Mouse (Mus musculus) limb, embryonic 14.5 days (tissue): ENCODE data around the gene Zfyve27. TPM values are rescaled to one million over a fixed set of nuclear protein-coding genes. Genes with fewer than 3 reads are reported as not detected.

ENCODE experiments used
- ATAC-seq: fragments of 200-750 bp; cut with Nextera tagmentation; 2 replicates; pipeline ENCODE4 v1.8.0; 2017; ENCODE audit warnings: low read depth, moderate number of reproducible peaks, moderate TSS enrichment; ENCODE audit not compliant: low FRiP score
- DNase-seq: peaks from one replicate; pipeline ENCODE4 v3.0.0-alpha.2; 2015; ENCODE audit warnings: low spot score
- H3K27ac ChIP-seq: fragments of 300-500 bp; sonication (generic); replicated peaks from 2 replicates; pipeline ENCODE4 v1.5.1; 2014; ENCODE audit warnings: low read depth, mild to moderate bottlenecking, low read length, moderate library complexity, mixed read lengths
- H3K27me3 ChIP-seq: fragments of 300-500 bp; sonication (generic); 2 replicates; pipeline ENCODE4 v1.6.1; 2014; ENCODE audit warnings: low read length, mixed read lengths; ENCODE audit not compliant: control insufficient read depth, insufficient read depth
- H3K36me3 ChIP-seq: fragments of 300-500 bp; sonication (generic); 2 replicates; pipeline ENCODE4 v1.6.1; 2014; ENCODE audit warnings: mild to moderate bottlenecking, low read length, moderate library complexity, mixed read lengths; ENCODE audit not compliant: control insufficient read depth, insufficient read depth
- H3K4me1 ChIP-seq: fragments of 300-500 bp; sonication (generic); 2 replicates; pipeline ENCODE4 v1.6.1; 2014; ENCODE audit warnings: antibody characterized with exemption, low read length, mixed read lengths; ENCODE audit not compliant: control insufficient read depth, insufficient read depth
- H3K4me2 ChIP-seq: fragments of 300-500 bp; sonication (generic); replicated peaks from 2 replicates; pipeline ENCODE4 v1.6.1; 2014; ENCODE audit warnings: low read depth, mild to moderate bottlenecking, low read length, moderate library complexity; ENCODE audit not compliant: severe bottlenecking
- H3K4me3 ChIP-seq: fragments of 300-500 bp; sonication (generic); replicated peaks from 2 replicates; pipeline ENCODE4 v1.5.1; 2014; ENCODE audit warnings: low read length
- H3K9ac ChIP-seq: fragments of 300-500 bp; sonication (generic); 2 replicates; pipeline ENCODE4 v1.6.1; 2014; ENCODE audit warnings: mild to moderate bottlenecking, low read depth, low read length, moderate library complexity; ENCODE audit not compliant: severe bottlenecking
- H3K9me3 ChIP-seq: fragments of 300-500 bp; sonication (generic); 2 replicates; pipeline ENCODE4 v1.6.1; 2016; ENCODE audit warnings: low read length; ENCODE audit not compliant: control insufficient read depth
- POLR2A ChIP-seq: fragments of 200-500 bp; IDR thresholded peaks from 2 replicates; pipeline ENCODE4 v1.8.0; 2012; ENCODE audit warnings: inconsistent platforms, mild to moderate bottlenecking, moderate library complexity, borderline replicate concordance; ENCODE audit not compliant: insufficient read depth, insufficient read length; ENCODE audit errors: extremely low read depth
- WGBS: fragments of 180-500 bp; shearing (Covaris S2); extraction: QIAGEN DNeasy Blood & Tissue Kit; methylation state at CpG from one replicate; pipeline ENCODE4 v1.1.7; 2014; 5-methylcytosine and 5-hydroxymethylcytosine counted together
- polyA plus RNA-seq, 2 experiments: library from polyadenylated mRNA; depleted of rRNA in 1 of 2; stranded (reverse) in 1 of 2; unstranded in 1 of 2; fragments of >200 nt; fragmentation: Nextera tagmentation in 1 of 2; extraction: Ambion mirVana in 1 of 2; gene quantifications; 2 replicates each; pipeline versions ENCODE4 v1.2.1 to v1.2.3; 2012 to 2014

Gene Zfyve27
- polyA plus RNA-seq, 2 experiments, result 13.1 to 47.4 TPM

GRCm38 (mm10) chr19:42179356-42179755, 15.6 kb downstream of the Zfyve27 start:
- 82% methylated on average over 14 of the region's 14 CpGs for WGBS
- Histone ChIP-seq H3K9me3 (no peaks in the 10 kb centered on the region), H3K4me1 (no peaks in the 10 kb centered on the region), H3K36me3 (peaks cover 41% of the 10 kb centered on the region), H3K27me3 (no peaks in the 10 kb centered on the region), H3K4me2 (no peak overlapping the region), H3K9ac (no peak overlapping the region), H3K27ac (no peak overlapping the region), H3K4me3 (no peak overlapping the region)
- no peak for TF ChIP-seq POLR2A
- DNase-seq (no peak), ATAC-seq (no peak)

GRCm38 (mm10) chr19:42182673-42183072, 18.9 kb downstream of the Zfyve27 start:
- peaks cover 58% of the 10 kb centered on the region for H3K36me3 ChIP-seq
- 49% methylated on average over 6 of the region's 6 CpGs for WGBS
- no peak for ATAC-seq
- H3K4me3 ChIP-seq, result no peak overlapping the region
- H3K4me1 ChIP-seq, result no peaks in the 10 kb centered on the region
- no peak overlapping the region for H3K4me2 ChIP-seq
- H3K27me3 ChIP-seq, result no peaks in the 10 kb centered on the region
- TF ChIP-seq POLR2A, result no peak
- no peak overlapping the region for H3K27ac ChIP-seq
- H3K9me3 ChIP-seq, result no peaks in the 10 kb centered on the region
- H3K9ac ChIP-seq, result no peak overlapping the region
- DNase-seq, result no peak

GRCm38 (mm10) chr19:42189735-42190134, 26.0 kb downstream of the Zfyve27 start:
- ATAC-seq (no peak), DNase-seq (no peak)
- Histone ChIP-seq H3K36me3 (peaks cover 37% of the 10 kb centered on the region), H3K27ac (no peak overlapping the region), H3K9ac (no peak overlapping the region), H3K27me3 (no peaks in the 10 kb centered on the region), H3K4me3 (no peak overlapping the region), H3K4me1 (peaks cover 4% of the 10 kb centered on the region; the same call in 1 of the 2 replicates), H3K9me3 (no peaks in the 10 kb centered on the region), H3K4me2 (no peak overlapping the region)
- WGBS, result 76% methylated on average over 4 of the region's 4 CpGs
- no peak for TF ChIP-seq POLR2A

- Histone ChIP-seq H3K27me3 (no peaks in the 10 kb centered on the region), H3K36me3 (peaks cover 29% of the 10 kb centered on the region), H3K4me1 (peaks cover 4% of the 10 kb centered on the region; the same call in 1 of the 2 replicates), H3K27ac (no peak overlapping the region; the same call in 1 of the 2 replicates), H3K9ac (no peak overlapping the region), H3K9me3 (no peaks in the 10 kb centered on the region), H3K4me3 (no peak overlapping the region), H3K4me2 (no peak overlapping the region)
- 18% methylated on average over 5 of the region's 5 CpGs for WGBS
- DNase-seq (peak; percentile 43), ATAC-seq (no peak)
- TF ChIP-seq POLR2A, result no peak
Measured at GRCm38 (mm10) chr19:42190494-42190893, 26.7 kb downstream of the Zfyve27 start.

- no peak for DNase-seq
- 54% methylated on average over 2 of the region's 2 CpGs for WGBS
- H3K27me3 ChIP-seq, result peaks cover 4% of the 10 kb centered on the region; the same call in 1 of the 2 replicates
- no peak overlapping the region for H3K4me3 ChIP-seq
- no peak overlapping the region for H3K9ac ChIP-seq
- no peaks in the 10 kb centered on the region for H3K9me3 ChIP-seq
- peak; percentile 46 for ATAC-seq
- H3K4me1 ChIP-seq, result peaks cover 8% of the 10 kb centered on the region
- peaks cover 19% of the 10 kb centered on the region for H3K36me3 ChIP-seq
- 0 out of 2 replicates have a peak overlapping the region, but pooled peaks have one; percentile 35 for H3K27ac ChIP-seq
- no peak overlapping the region for H3K4me2 ChIP-seq
- TF ChIP-seq POLR2A, result no peak
Measured at GRCm38 (mm10) chr19:42193311-42193710, 29.6 kb downstream of the Zfyve27 start.

GRCm38 (mm10) chr19:42196378-42196777, 32.6 kb downstream of the Zfyve27 start:
- WGBS, result 47% methylated on average over 4 of the region's 4 CpGs
- TF ChIP-seq POLR2A, result no peak
- peaks cover under 1% of the 10 kb centered on the region for H3K36me3 ChIP-seq
- peaks cover 33% of the 10 kb centered on the region for H3K27me3 ChIP-seq
- H3K4me3 ChIP-seq, result no peak overlapping the region
- no peak overlapping the region for H3K27ac ChIP-seq
- no peak overlapping the region for H3K4me2 ChIP-seq
- H3K9ac ChIP-seq, result no peak overlapping the region
- DNase-seq (no peak), ATAC-seq (no peak)
- H3K9me3 ChIP-seq, result no peaks in the 10 kb centered on the region
- H3K4me1 ChIP-seq, result peaks cover 8% of the 10 kb centered on the region
